Mouse (Mus musculus) limb, embryonic 12.5 days (tissue): ENCODE results near the gene Olfr201. TPM values are rescaled to one million over a fixed set of nuclear protein-coding genes. Genes with fewer than 3 reads are reported as not detected.

ENCODE experiments used
- polyA plus RNA-seq: library from polyadenylated mRNA; unstranded; fragments of >200 nt; fragmentation: Nextera tagmentation; extraction: Ambion mirVana; gene quantifications from 2 replicates; pipeline ENCODE4 v1.2.1, GENCODE M21; 2016

The Olfr201 gene
- polyA plus RNA-seq, 1 experiment from 2014 or later = not detected

Other genes with a start within 250 kb of the Olfr201 start
- gene Olfr186, start 242.3 kb downstream of the Olfr201 start, polyA plus RNA-seq = not detected in 2 replicates
- gene Olfr187, start 232.9 kb downstream of the Olfr201 start, polyA plus RNA-seq = not detected in 2 replicates
- not detected in 2 replicates for gene Olfr190, start 194.6 kb downstream of the Olfr201 start, polyA plus RNA-seq
- not detected in 2 replicates for gene Olfr191, start 182.8 kb downstream of the Olfr201 start, polyA plus RNA-seq
- not detected in 2 replicates for gene Olfr193, start 160.8 kb downstream of the Olfr201 start, polyA plus RNA-seq
- gene Olfr194, start 151.6 kb downstream of the Olfr201 start, polyA plus RNA-seq = not detected in 2 replicates
- gene Olfr195, start 125.6 kb downstream of the Olfr201 start, polyA plus RNA-seq = not detected in 2 replicates
- gene Olfr196, start 102.2 kb downstream of the Olfr201 start, polyA plus RNA-seq = not detected in 2 replicates
- not detected in 2 replicates for gene Olfr198, start 69.1 kb downstream of the Olfr201 start, polyA plus RNA-seq
- not detected in 2 replicates for gene Olfr199, start 52.9 kb downstream of the Olfr201 start, polyA plus RNA-seq
- not detected in 2 replicates for gene Olfr202, start 14.2 kb upstream of the Olfr201 start, polyA plus RNA-seq
- not detected in 2 replicates for gene Olfr203, start 26.2 kb upstream of the Olfr201 start, polyA plus RNA-seq
- gene Olfr204, start 45.6 kb upstream of the Olfr201 start, polyA plus RNA-seq = not detected in 2 replicates
- not detected in 2 replicates for gene Olfr205, start 58.5 kb upstream of the Olfr201 start, polyA plus RNA-seq
- not detected in 2 replicates for gene Olfr206, start 76.6 kb upstream of the Olfr201 start, polyA plus RNA-seq
- not detected in 2 replicates for gene Olfr209, start 91.4 kb upstream of the Olfr201 start, polyA plus RNA-seq
- 0.05 TPM in 2 replicates for gene Gabrr3, start 134.7 kb upstream of the Olfr201 start, polyA plus RNA-seq
- 29.8 and 32.9 TPM in 2 replicates for gene Riox2, start 199.1 kb upstream of the Olfr201 start, polyA plus RNA-seq